In genomic region chrX:166766991-166767390, GRCm38 (mm10) we compare ENCODE assay signal across 20 mouse cellular contexts.
DNase-seq lines count a peak whose midpoint lies in the region; ATAC-seq and TF ChIP-seq lines count a peak whose summit lies in the region.
"Had no signal": no experiment of that assay in that cellular context is flagged by ENCODE, and none has a peak within 500 bp of the region (broad histone marks: within the 10 kb centered on the region; RNA-seq: fewer than 3 reads in every experiment).

No protein-coding gene starts in this region.

- no peak overlapping the region for H3K27ac ChIP-seq in heart, embryonic 11.5 days (ENCODE audit: low read depth, low read length)
- H3K27ac ChIP-seq in layer of hippocampus, adult 2 months: peak overlapping the region; percentile 83
- H3K27ac ChIP-seq in forebrain, embryonic 12.5 days: no peak overlapping the region
- H3K27ac ChIP-seq: embryonic facial prominence, embryonic 10.5 days; heart, embryonic 15.5 days; hindbrain, embryonic 10.5 days; hindbrain, postnatal 0 days; liver, embryonic 14.5 days had no signal

- no peaks in the 10 kb centered on the region for H3K36me3 ChIP-seq in heart, embryonic 11.5 days (ENCODE audit: control insufficient read depth, insufficient read depth, low read length)
- H3K36me3 ChIP-seq in forebrain, embryonic 12.5 days (replicated peaks): no peaks in the 10 kb centered on the region
- H3K36me3 ChIP-seq: embryonic facial prominence, embryonic 10.5 days; heart, embryonic 15.5 days; hindbrain, embryonic 10.5 days had no signal

- H3K9me3 ChIP-seq in heart, embryonic 11.5 days (replicated peaks; ENCODE audit: control insufficient read depth, low read length): no peaks in the 10 kb centered on the region
- no peaks in the 10 kb centered on the region for H3K9me3 ChIP-seq in forebrain, embryonic 12.5 days
- H3K9me3 ChIP-seq: embryonic facial prominence, embryonic 10.5 days; heart, embryonic 15.5 days; hindbrain, embryonic 10.5 days had no signal

- peaks cover 3% of the 10 kb centered on the region; the same call in 1 of the 2 replicates for H3K27me3 ChIP-seq in heart, embryonic 11.5 days (ENCODE audit: control insufficient read depth, insufficient read depth, low read length)
- peaks cover 29% of the 10 kb centered on the region for H3K27me3 ChIP-seq in forebrain, embryonic 12.5 days
- H3K27me3 ChIP-seq: heart, embryonic 15.5 days had no signal

- H3K9ac ChIP-seq in heart, embryonic 11.5 days (ENCODE audit: low read depth, low read length): no peak overlapping the region
- no peak overlapping the region for H3K9ac ChIP-seq in forebrain, embryonic 12.5 days
- H3K9ac ChIP-seq: heart, embryonic 15.5 days; liver, embryonic 14.5 days had no signal

- H3K4me1 ChIP-seq in heart, embryonic 11.5 days (ENCODE audit: control insufficient read depth, insufficient read depth, low read length): no peaks in the 10 kb centered on the region
- no peaks in the 10 kb centered on the region for H3K4me1 ChIP-seq in forebrain, embryonic 12.5 days
- H3K4me1 ChIP-seq: embryonic facial prominence, embryonic 10.5 days; heart, embryonic 15.5 days had no signal

- DNase-seq in heart, adult 9 months (ENCODE audit: low spot score in 2 of 2): peak; percentile 15 to 39
- DNase-seq in urinary bladder, postnatal 14 days (ENCODE audit: low spot score): peak; percentile 14
- DNase-seq in urinary bladder, postnatal 25 days (ENCODE audit: low spot score): no peak
- DNase-seq in layer of hippocampus, adult 2 months (ENCODE audit: low spot score in 2 of 2): peak; percentile 29 to 41
- DNase-seq in testis, postnatal 14 days (ENCODE audit: low spot score): no peak
- DNase-seq: adrenal gland, adult 2 months; cerebellum, adult 9-10 months; gastrocnemius, postnatal 25 days; kidney, adult 11 months; retina, postnatal 1 day; right cerebral cortex, postnatal 4 days; thymus, postnatal 25 days had no signal

- 81% methylated on average over 6 of the region's 6 CpGs for WGBS in heart, embryonic 11.5 days (ENCODE audit: insufficient replicate concordance)
- 72% methylated on average over 6 of the region's 6 CpGs for WGBS in forebrain, embryonic 12.5 days

- H3K4me2 ChIP-seq in heart, embryonic 11.5 days: no peak overlapping the region
- H3K4me2 ChIP-seq in forebrain, embryonic 12.5 days: no peak overlapping the region
- H3K4me2 ChIP-seq: heart, embryonic 15.5 days had no signal

- no peak for TF ChIP-seq CTCF in layer of hippocampus, adult 2 months (conservative IDR thresholded peaks at IDR 0.05)

- no peak overlapping the region for H3K4me3 ChIP-seq in heart, embryonic 11.5 days (ENCODE audit: low read depth, low read length)
- no peak overlapping the region for H3K4me3 ChIP-seq in layer of hippocampus, adult 2 months
- H3K4me3 ChIP-seq in forebrain, embryonic 12.5 days (replicated peaks): no peak overlapping the region
- H3K4me3 ChIP-seq: embryonic facial prominence, embryonic 10.5 days; heart, embryonic 15.5 days; hindbrain, embryonic 10.5 days had no signal

- ATAC-seq in heart, embryonic 11.5 days (replicated peaks; ENCODE audit: insufficient number of reproducible peaks, low FRiP score, low TSS enrichment): no peak
- no peak for ATAC-seq in forebrain, embryonic 12.5 days (ENCODE audit: low FRiP score)
- ATAC-seq: forebrain, embryonic 14.5 days; hindbrain, postnatal 0 days had no signal

Comparison
In these comparisons a context has a peak if more than half of its experiments do, and no peak if none do; other contexts are left out.
1. DNase-seq: peak in heart, adult 9 months (2 of 2), urinary bladder, postnatal 14 days (single experiment) and layer of hippocampus, adult 2 months (2 of 2); none in urinary bladder, postnatal 25 days (single experiment) and testis, postnatal 14 days (single experiment).